Mouse (Mus musculus) intestine, embryonic 16.5 days (tissue): ENCODE results near the gene Tex2. TPM values are rescaled to one million over a fixed set of nuclear protein-coding genes. Genes with fewer than 3 reads are reported as not detected.
A peak's percentile ranks its signal among the peaks of the same experiment; 100 is the strongest.

Source experiments
- ATAC-seq: fragments of 200-750 bp; cut with Nextera tagmentation; 2 replicates; pipeline ENCODE4 v1.8.0; 2017; ENCODE audit warnings: moderate TSS enrichment, moderate library complexity
- H3K27ac ChIP-seq: fragments of 300-500 bp; sonication (generic); 2 replicates; pipeline ENCODE4 v1.5.1; 2014; ENCODE audit warnings: mild to moderate bottlenecking, low read length
- H3K27me3 ChIP-seq: fragments of 300-500 bp; sonication (generic); replicated peaks from 2 replicates; pipeline ENCODE4 v1.6.1; 2014; ENCODE audit warnings: low read length, control low read depth, mixed read lengths; ENCODE audit not compliant: control insufficient read depth, insufficient read depth
- H3K36me3 ChIP-seq: fragments of 300-500 bp; sonication (generic); 2 replicates; pipeline ENCODE4 v1.6.1; 2014; ENCODE audit warnings: low read length, control low read depth; ENCODE audit not compliant: control insufficient read depth, insufficient read depth
- H3K4me1 ChIP-seq: fragments of 300-500 bp; sonication (generic); 2 replicates; pipeline ENCODE4 v1.6.1; 2014; ENCODE audit warnings: low read length, control low read depth, mixed read lengths; ENCODE audit not compliant: control insufficient read depth, insufficient read depth
- H3K4me2 ChIP-seq: fragments of 300-500 bp; sonication (generic); 2 replicates; pipeline ENCODE4 v1.6.1; 2014; ENCODE audit warnings: low read depth, low read length, control low read depth
- H3K4me3 ChIP-seq: fragments of 300-500 bp; sonication (generic); 2 replicates; pipeline ENCODE4 v1.5.1; 2014; ENCODE audit warnings: mild to moderate bottlenecking, low read length
- H3K9ac ChIP-seq: fragments of 300-500 bp; sonication (generic); 2 replicates; pipeline ENCODE4 v1.6.1; 2014; ENCODE audit warnings: low read depth, low read length
- H3K9me3 ChIP-seq: fragments of 300-500 bp; sonication (generic); 2 replicates; pipeline ENCODE4 v1.6.1; 2016; ENCODE audit warnings: low read length, control low read depth; ENCODE audit not compliant: control insufficient read depth
- WGBS: fragments of 180-500 bp; shearing (Covaris S2); extraction: QIAGEN DNeasy Blood & Tissue Kit; methylation state at CpG from one replicate; pipeline ENCODE4 v1.1.7; 2014; 5-methylcytosine and 5-hydroxymethylcytosine counted together
- polyA plus RNA-seq: library from polyadenylated mRNA; unstranded; fragments of >200 nt; fragmentation: Nextera tagmentation; extraction: Ambion mirVana; gene quantifications from 2 replicates; pipeline ENCODE4 v1.2.1, GENCODE M21; 2015

The Tex2 gene
- polyA plus RNA-seq, 1 experiment from 2014 or later = 11.7 TPM

DNA sequence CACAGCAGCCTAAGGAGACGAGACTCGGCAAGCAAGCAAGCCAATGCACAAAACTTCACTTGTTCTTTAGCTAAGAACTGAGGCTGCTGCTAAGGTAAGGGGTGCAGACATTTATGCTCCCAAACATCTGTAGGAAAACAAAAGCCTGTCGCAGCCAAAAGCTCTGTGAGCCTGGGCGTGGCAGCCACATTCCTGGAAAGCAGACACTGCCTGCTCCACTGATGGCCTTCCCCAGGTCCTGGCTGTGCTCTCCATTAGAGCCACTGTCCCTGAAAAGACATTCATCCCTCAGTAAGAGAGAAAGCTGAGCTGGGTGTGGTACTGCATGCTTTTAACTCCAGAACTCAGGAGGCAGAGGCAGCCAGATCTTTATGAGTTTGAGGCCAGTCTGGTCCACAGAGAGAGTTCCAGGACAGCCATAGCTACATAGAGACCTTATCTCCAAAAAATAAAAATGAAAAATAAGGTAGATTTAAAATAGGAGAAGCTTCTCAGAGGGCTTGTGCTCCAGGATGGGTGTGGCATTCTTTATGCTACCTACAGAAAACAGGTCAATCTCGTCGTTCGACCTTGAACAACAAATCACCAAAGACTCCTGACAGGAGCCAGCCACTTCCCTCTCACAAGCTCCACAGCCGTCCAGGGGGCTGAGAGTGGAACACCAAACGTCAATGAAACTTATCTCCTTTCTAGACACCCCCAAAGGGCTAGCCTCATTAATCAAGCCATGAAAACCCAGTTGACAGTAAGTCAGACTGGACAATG lies 39.6 kb downstream of the Tex2 start:
- no peaks in the 10 kb centered on the region for H3K9me3 ChIP-seq
- WGBS = 42% methylated on average over 9 of the region's 9 CpGs
- no peaks in the 10 kb centered on the region for H3K36me3 ChIP-seq
- no peak for ATAC-seq
- peaks cover 34% of the 10 kb centered on the region for H3K4me1 ChIP-seq
- no peak overlapping the region for H3K9ac ChIP-seq
- peak overlapping the region; percentile 8 for H3K27ac ChIP-seq
- no peak overlapping the region for H3K4me3 ChIP-seq
- no peaks in the 10 kb centered on the region for H3K27me3 ChIP-seq
- no peak overlapping the region for H3K4me2 ChIP-seq

DNA sequence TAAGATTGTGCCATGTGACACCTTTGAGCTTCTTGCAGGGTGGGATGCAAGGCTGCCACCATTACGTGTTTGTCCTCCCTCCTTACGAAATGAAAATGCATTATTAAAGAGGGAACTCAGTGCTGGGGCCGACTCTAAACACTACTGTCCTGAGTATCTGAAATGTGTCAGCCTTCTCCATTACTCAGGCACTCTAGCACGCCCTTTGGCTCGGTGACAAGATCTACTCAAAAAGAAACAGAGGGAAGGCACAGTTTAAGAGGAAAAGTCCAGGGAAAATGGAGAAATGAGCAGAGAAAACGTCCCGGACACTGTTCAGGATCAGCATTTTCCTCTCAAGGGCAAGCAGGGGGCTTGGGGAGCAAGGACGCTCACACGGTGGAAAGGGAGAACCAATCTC lies 40.3 kb downstream of the Tex2 start:
- Histone ChIP-seq H3K4me2 (no peak overlapping the region), H3K9ac (no peak overlapping the region), H3K27ac (peak overlapping the region; percentile 8; the same call in 1 of the 2 replicates), H3K4me1 (peaks cover 34% of the 10 kb centered on the region), H3K27me3 (no peaks in the 10 kb centered on the region), H3K36me3 (no peaks in the 10 kb centered on the region), H3K4me3 (no peak overlapping the region), H3K9me3 (no peaks in the 10 kb centered on the region)
- 50% methylated on average over 9 of the region's 9 CpGs for WGBS
- ATAC-seq = no peak

DNA sequence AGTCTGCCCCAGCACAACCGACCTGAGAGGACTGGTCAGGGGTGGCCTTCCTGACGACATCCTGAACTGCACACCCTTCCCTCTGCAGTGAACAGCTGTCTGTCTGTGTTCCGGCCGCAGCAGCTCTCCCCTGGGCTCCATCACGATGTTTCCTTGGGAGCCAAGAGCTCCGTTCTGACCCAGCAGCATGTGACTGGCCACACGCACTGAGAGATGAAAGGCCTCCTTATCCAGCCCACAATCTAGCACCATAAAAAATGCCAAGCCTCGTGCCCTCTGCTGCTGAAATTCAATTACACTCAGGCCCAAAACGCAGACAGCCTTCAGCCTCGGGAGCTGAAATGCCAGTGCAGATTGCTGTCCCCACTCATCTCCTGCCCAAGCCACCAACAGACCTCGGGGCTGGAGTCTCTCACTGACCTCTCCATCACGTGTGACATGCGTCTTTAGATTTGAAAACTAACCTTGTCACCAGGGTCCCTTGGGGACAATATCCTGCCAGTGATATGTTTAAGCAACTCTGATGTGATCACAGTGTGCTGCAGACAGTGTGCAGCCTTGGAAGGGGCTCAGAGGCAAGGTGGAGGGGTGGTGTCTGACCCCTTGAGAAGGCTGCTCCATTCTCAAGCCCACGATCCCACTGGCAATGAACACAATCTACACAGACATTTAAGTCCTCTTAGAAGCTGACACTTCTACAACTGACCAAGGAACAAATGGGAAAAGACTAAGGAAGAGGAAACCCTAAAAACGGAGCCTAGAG lies 41.0 kb downstream of the Tex2 start:
- H3K9me3 ChIP-seq = no peaks in the 10 kb centered on the region
- no peaks in the 10 kb centered on the region for H3K27me3 ChIP-seq
- no peaks in the 10 kb centered on the region; the same call in 1 of the 2 replicates for H3K36me3 ChIP-seq
- H3K27ac ChIP-seq = no peak overlapping the region
- peaks cover 34% of the 10 kb centered on the region for H3K4me1 ChIP-seq
- 39% methylated on average over 15 of the region's 15 CpGs for WGBS
- H3K4me2 ChIP-seq = no peak overlapping the region
- H3K9ac ChIP-seq = peak overlapping the region; percentile 31; the same call in 1 of the 2 replicates
- peak; percentile 62 for ATAC-seq
- H3K4me3 ChIP-seq = no peak overlapping the region

DNA sequence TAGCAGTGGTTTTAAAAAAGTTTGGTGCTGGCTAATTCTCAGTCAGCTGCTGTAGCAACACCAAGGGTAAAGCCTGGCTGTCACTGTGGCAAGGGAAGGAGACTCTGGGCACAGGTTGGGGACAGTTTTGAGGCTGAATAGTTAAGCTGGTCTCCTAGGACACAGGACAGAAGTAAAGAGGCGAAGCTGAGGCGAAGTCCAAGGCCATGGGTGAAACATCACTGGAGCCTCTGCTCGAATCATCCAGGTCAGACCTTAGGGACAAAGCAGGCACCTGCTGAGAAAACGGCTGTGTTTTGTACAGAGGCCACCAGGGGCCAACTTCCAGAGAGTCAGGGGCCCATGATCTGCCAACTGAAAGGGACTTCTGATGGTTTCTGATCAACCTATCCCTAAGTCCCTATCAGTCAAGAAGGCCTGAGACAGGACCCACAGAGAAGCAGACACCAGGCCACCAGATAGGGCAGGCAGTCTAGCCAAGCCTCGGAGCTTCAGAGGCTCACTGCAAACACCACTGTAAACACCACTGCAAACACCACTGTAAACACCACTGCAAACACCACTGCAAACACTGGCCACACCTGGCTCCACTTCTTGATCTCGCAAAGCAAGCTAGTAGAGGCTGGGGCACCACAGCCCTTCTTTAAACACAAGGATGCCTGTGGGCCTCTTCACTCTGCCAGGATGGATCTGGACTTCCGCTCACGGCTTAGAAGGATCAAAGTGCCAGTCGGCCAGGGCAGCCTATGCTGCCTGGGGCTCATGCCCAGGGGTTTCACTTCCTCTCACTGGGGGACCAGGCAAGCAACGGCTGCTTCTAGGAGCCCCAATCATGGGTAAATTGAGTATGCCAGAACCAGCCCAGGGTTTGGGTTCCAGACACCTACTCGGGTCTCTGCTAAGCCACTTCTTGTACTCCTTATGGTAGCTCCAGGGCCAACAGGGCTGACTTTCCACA lies 41.9 kb downstream of the Tex2 start:
- H3K36me3 ChIP-seq = peaks cover 7% of the 10 kb centered on the region; the same call in 1 of the 2 replicates
- H3K9ac ChIP-seq = peak overlapping the region; percentile 31; the same call in 1 of the 2 replicates
- no peak overlapping the region for H3K4me3 ChIP-seq
- H3K27me3 ChIP-seq = no peaks in the 10 kb centered on the region
- ATAC-seq = peak; percentile 35; the same call in 1 of the 2 replicates
- H3K9me3 ChIP-seq = no peaks in the 10 kb centered on the region
- no peak overlapping the region for H3K27ac ChIP-seq
- peaks cover 34% of the 10 kb centered on the region for H3K4me1 ChIP-seq
- H3K4me2 ChIP-seq = no peak overlapping the region
- WGBS = 66% methylated on average over 11 of the region's 11 CpGs

DNA sequence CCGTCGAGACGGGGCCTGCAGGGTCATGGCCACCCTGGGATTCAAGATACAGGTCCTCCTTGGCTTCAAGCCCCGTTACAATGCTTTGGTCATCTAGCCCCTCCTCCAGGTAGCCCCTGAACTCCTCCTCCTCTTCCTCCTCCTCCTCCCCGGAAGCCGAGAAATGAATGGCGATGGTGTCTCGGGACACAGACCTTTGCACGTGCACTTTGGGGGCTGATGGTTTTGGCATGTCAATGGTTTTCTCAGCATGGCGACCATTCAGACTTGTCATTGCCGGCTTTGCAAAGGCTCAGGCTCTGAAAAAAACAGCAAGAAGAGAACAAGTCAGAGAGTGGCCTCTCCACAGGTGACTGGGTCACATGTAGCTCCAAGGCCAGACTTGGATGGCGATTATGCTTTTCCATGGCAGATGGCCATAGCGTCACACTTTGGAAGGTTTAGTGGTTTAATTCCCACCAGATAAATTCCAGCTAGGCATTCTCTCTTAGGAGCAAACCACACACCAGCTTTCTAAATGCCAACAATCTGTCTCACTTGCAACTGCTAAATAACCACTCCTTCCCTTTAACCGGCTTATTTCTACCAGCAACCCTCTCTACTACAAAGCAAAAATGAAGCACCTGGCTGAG lies 44.8 kb downstream of the Tex2 start:
- 90% methylated on average over 14 of the region's 14 CpGs for WGBS
- Histone ChIP-seq H3K27ac (no peak overlapping the region), H3K36me3 (peaks cover 9% of the 10 kb centered on the region; the same call in 1 of the 2 replicates), H3K9ac (no peak overlapping the region), H3K4me2 (no peak overlapping the region), H3K27me3 (no peaks in the 10 kb centered on the region), H3K4me3 (no peak overlapping the region), H3K9me3 (no peaks in the 10 kb centered on the region), H3K4me1 (peaks cover 28% of the 10 kb centered on the region)
- ATAC-seq = no peak

DNA sequence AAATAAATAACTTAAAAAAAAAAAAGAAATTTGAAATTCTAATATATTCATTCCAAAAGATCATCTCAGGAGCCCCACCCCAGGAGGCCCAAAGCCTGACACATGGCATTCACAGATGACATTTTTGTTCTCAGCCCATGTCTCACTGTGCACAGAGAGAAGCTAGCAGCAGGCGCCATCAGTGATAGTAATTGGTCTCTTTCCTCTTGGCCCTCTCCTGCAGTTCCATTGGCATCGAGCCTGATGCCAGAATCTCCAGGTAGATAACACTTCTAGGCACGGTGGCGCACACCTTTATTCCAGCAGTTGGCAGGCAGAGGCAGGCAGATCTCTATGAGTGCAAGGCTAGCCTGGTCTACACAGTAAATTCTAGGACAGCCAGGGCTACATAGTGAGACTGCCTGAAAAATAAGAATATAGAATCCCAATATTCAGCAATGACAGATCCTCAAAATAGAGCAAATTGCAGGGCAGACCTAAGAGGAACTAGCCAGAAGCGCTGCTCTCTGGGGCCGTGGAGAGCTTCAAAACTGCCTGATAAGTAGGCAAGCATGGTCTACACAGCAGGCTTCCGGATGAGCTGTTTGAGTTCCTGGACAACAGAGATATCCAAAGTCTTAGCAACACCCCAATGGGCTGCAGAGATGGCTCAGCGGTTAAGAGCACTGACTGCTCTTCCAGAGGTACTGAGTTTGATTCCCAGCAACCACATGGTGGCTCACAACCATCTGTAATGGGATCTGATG lies 47.0 kb downstream of the Tex2 start:
- no peak for ATAC-seq
- Histone ChIP-seq H3K9ac (no peak overlapping the region), H3K4me3 (no peak overlapping the region), H3K27ac (no peak overlapping the region), H3K36me3 (peaks cover 9% of the 10 kb centered on the region; the same call in 1 of the 2 replicates), H3K4me1 (peaks cover 5% of the 10 kb centered on the region), H3K9me3 (no peaks in the 10 kb centered on the region), H3K27me3 (no peaks in the 10 kb centered on the region), H3K4me2 (no peak overlapping the region)
- 93% methylated on average over 8 of the region's 8 CpGs for WGBS

DNA sequence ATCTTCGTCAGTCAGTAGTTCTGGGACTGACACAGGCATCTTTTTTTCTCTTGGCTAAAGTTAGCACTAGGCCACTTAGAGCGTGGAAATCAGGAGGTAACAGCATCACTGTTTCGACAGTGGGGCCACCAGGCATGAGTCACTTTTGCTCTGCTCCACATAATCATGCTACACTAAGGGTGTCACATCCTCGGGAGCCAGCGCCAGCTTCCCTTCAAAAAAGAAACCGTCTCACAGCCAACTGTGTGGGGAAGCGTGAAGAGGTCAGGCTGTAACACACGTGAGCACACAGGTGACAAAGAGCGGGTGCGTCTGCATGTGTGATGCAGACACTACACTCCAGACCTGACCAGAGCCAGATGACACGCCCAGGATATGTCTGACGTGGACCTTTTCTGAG lies 49.0 kb downstream of the Tex2 start:
- H3K9ac ChIP-seq = no peak overlapping the region
- no peak for ATAC-seq
- WGBS = 78% methylated on average over 12 of the region's 12 CpGs
- no peak overlapping the region for H3K4me3 ChIP-seq
- H3K27ac ChIP-seq = no peak overlapping the region
- H3K27me3 ChIP-seq = no peaks in the 10 kb centered on the region
- H3K4me1 ChIP-seq = no peaks in the 10 kb centered on the region
- H3K4me2 ChIP-seq = no peak overlapping the region
- H3K36me3 ChIP-seq = peaks cover 9% of the 10 kb centered on the region; the same call in 1 of the 2 replicates
- no peaks in the 10 kb centered on the region for H3K9me3 ChIP-seq

DNA sequence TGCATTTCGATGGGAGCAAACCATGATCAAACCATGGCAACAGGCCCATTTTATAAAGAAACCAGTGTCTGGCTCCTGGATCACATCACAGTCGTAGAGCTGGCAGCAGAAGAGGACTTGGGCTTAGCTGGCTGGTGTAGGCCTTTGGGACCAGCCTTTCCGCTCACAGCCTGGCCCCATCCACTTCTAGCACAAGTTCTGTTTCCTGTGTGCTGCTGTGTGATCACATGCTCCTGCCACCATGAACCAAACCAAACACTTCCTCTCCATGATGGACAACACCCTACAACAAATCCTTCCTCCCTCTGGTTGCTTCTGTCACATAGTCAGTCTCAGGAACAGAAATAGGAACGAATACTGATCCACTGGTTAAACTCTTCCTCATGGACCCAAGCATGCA lies 50.5 kb downstream of the Tex2 start:
- no peak for ATAC-seq
- Histone ChIP-seq H3K36me3 (peaks cover 9% of the 10 kb centered on the region; the same call in 1 of the 2 replicates), H3K4me1 (0 out of 2 replicates have a peak, but pooled peaks cover 3% of the 10 kb centered on the region), H3K27me3 (no peaks in the 10 kb centered on the region), H3K4me3 (no peak overlapping the region), H3K9me3 (no peaks in the 10 kb centered on the region), H3K9ac (no peak overlapping the region), H3K4me2 (no peak overlapping the region), H3K27ac (no peak overlapping the region)
- WGBS = 82% methylated on average over 4 of the region's 4 CpGs
